Mouse (Mus musculus) megakaryocyte-erythroid progenitor cell, adult 5 weeks (primary cell): ENCODE results near the gene Stk35. TPM values are rescaled to one million over a fixed set of nuclear protein-coding genes. Genes with fewer than 3 reads are reported as not detected.

Source experiments
- polyA plus RNA-seq: library from polyadenylated mRNA; stranded (reverse); fragments of >175 nt; gene quantifications from 2 replicates; pipeline ENCODE4 v1.2.3, GENCODE M21; 2012

The Stk35 gene
- 11.2 and 16.8 TPM in 2 replicates for polyA plus RNA-seq

GRCm38 (mm10) chr2:129800271-129800903, at the start of gene Stk35:
Gene Stk35, plus strand, starts transcription at chr2:129800517.

Other genes starting within 250 kb of the Stk35 start
- gene Sirpa, start 207.7 kb upstream of the Stk35 start, polyA plus RNA-seq, result 25.4 and 37.7 TPM in 2 replicates
- gene Pdyn, start 100.7 kb upstream of the Stk35 start, polyA plus RNA-seq, result not detected in 2 replicates
- 0.01 and 0.20 TPM in 2 replicates for gene Tgm3, start 211.8 kb downstream of the Stk35 start, polyA plus RNA-seq